Mouse (Mus musculus): ENCODE data around the gene Rftn2. TPM values are rescaled to one million over a fixed set of nuclear protein-coding genes. Genes with fewer than 3 reads are reported as not detected.
A peak's percentile ranks its signal among the peaks of the same experiment; 100 is the strongest.

Gene Rftn2
- total and polyA plus RNA-seq, 2 experiments from 2014 or later = 10.4 to 11.4 TPM

GRCm38 (mm10) chr1:55145556-55145955 lies 81.0 kb downstream of the Rftn2 start:
- no peak for TF ChIP-seq CTCF (IDR thresholded peaks at IDR 0.05)
- no peak for DNase-seq (ENCODE audit: low spot score)
- Histone ChIP-seq H3K9me3 (ENCODE audit: low read length) (no peaks in the 10 kb centered on the region), H3K27ac (ENCODE audit: low read depth, low read length) (no peak overlapping the region), H3K4me1 (ENCODE audit: insufficient read depth, low read length) (no peaks in the 10 kb centered on the region), H3K4me3 (ENCODE audit: low read depth, low read length) (no peak overlapping the region), H3K9ac (replicated peaks; ENCODE audit: low read length, poor library complexity, severe bottlenecking) (no peak overlapping the region), H3K27me3 (ENCODE audit: insufficient read depth, low read length) (no peaks in the 10 kb centered on the region), H3K4me2 (ENCODE audit: low read depth, low read length, poor library complexity, severe bottlenecking) (no peak overlapping the region), H3K36me3 (ENCODE audit: insufficient read depth, low read length) (peaks cover 10% of the 10 kb centered on the region; the same call in 1 of the 2 replicates)
- WGBS = 96% methylated on average over 7 of the region's 7 CpGs
- no peak for ATAC-seq (ENCODE audit: low FRiP score)

GRCm38 (mm10) chr1:55144338-55144737 lies 82.2 kb downstream of the Rftn2 start:
- ATAC-seq (ENCODE audit: low FRiP score) (no peak), DNase-seq (ENCODE audit: low spot score) (no peak)
- H3K4me1 ChIP-seq (ENCODE audit: insufficient read depth, low read length) = no peaks in the 10 kb centered on the region
- no peak overlapping the region for H3K4me3 ChIP-seq (ENCODE audit: low read depth, low read length)
- H3K36me3 ChIP-seq (ENCODE audit: insufficient read depth, low read length) = peaks cover 7% of the 10 kb centered on the region; the same call in 1 of the 2 replicates
- no peak for TF ChIP-seq CTCF (IDR thresholded peaks at IDR 0.05)
- 96% methylated on average over 4 of the region's 4 CpGs for WGBS
- no peak overlapping the region for H3K4me2 ChIP-seq (ENCODE audit: low read depth, low read length, poor library complexity, severe bottlenecking)
- H3K27me3 ChIP-seq (ENCODE audit: insufficient read depth, low read length) = no peaks in the 10 kb centered on the region
- no peaks in the 10 kb centered on the region for H3K9me3 ChIP-seq (ENCODE audit: low read length)
- no peak overlapping the region for H3K9ac ChIP-seq (replicated peaks; ENCODE audit: low read length, poor library complexity, severe bottlenecking)
- no peak overlapping the region for H3K27ac ChIP-seq (ENCODE audit: low read depth, low read length)

DNA sequence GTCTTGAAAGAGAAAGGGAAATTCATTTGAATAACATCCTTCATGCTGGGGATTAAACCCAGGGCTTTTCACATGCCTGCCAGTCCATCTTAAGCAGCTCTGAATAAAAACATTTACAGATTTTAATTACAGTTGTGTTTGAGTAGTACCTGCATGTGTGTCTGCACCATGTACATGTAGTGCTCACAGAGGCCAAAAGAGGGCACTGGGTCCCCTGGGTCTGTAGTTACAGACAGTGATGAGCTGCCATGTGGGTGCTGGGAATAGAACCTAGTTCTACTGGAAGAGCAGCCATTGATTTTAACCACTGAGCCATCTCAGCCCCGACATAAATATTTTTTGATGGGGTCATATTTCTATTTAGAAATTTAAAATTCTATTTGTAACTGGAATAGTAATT lies 90.7 kb downstream of the Rftn2 start:
- no peak for TF ChIP-seq CTCF (IDR thresholded peaks at IDR 0.05)
- Histone ChIP-seq H3K27me3 (ENCODE audit: insufficient read depth, low read length) (no peaks in the 10 kb centered on the region), H3K9me3 (ENCODE audit: low read length) (no peaks in the 10 kb centered on the region), H3K4me1 (ENCODE audit: insufficient read depth, low read length) (peaks cover 7% of the 10 kb centered on the region), H3K4me2 (ENCODE audit: low read depth, low read length, poor library complexity, severe bottlenecking) (no peak overlapping the region), H3K36me3 (ENCODE audit: insufficient read depth, low read length) (no peaks in the 10 kb centered on the region), H3K4me3 (ENCODE audit: low read depth, low read length) (no peak overlapping the region), H3K27ac (ENCODE audit: low read depth, low read length) (no peak overlapping the region), H3K9ac (replicated peaks; ENCODE audit: low read length, poor library complexity, severe bottlenecking) (no peak overlapping the region)
- 95% methylated on average over 1 of the region's 1 CpGs for WGBS
- no peak for DNase-seq (ENCODE audit: low spot score)
- ATAC-seq (ENCODE audit: low FRiP score) = no peak

DNA sequence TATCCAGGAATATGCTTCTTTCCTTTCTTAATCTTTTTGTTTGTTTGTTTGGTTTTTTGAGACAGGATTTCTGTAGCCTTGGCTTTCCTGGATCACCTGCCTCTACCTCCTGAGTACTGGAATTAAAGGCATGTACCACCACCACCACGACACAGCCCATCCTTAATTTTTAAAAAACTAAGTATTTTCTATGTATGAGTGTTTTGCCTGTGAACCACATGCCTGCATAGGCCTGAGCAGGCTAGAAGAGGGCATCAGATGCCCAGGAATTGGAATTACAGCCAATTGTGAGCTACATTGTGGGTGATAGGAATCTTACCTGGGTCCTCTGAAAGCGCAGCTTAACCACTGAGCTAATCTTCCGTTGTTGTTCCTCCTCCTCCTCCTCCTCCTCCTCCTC lies 92.3 kb downstream of the Rftn2 start:
- WGBS = 87% methylated on average over 3 of the region's 3 CpGs
- H3K4me1 ChIP-seq (ENCODE audit: insufficient read depth, low read length) = peaks cover 7% of the 10 kb centered on the region
- no peak overlapping the region for H3K4me2 ChIP-seq (ENCODE audit: low read depth, low read length, poor library complexity, severe bottlenecking)
- TF ChIP-seq CTCF (IDR thresholded peaks at IDR 0.05) = no peak
- ATAC-seq (ENCODE audit: low FRiP score) = no peak
- H3K36me3 ChIP-seq (ENCODE audit: insufficient read depth, low read length) = no peaks in the 10 kb centered on the region
- no peaks in the 10 kb centered on the region for H3K9me3 ChIP-seq (ENCODE audit: low read length)
- no peak overlapping the region for H3K9ac ChIP-seq (replicated peaks; ENCODE audit: low read length, poor library complexity, severe bottlenecking)
- no peak overlapping the region for H3K4me3 ChIP-seq (ENCODE audit: low read depth, low read length)
- no peaks in the 10 kb centered on the region for H3K27me3 ChIP-seq (ENCODE audit: insufficient read depth, low read length)
- DNase-seq (ENCODE audit: low spot score) = no peak
- no peak overlapping the region for H3K27ac ChIP-seq (ENCODE audit: low read depth, low read length)

GRCm38 (mm10) chr1:55133173-55133572 lies 93.4 kb downstream of the Rftn2 start:
- Histone ChIP-seq H3K9ac (replicated peaks; ENCODE audit: low read length, poor library complexity, severe bottlenecking) (no peak overlapping the region), H3K4me2 (ENCODE audit: low read depth, low read length, poor library complexity, severe bottlenecking) (no peak overlapping the region), H3K9me3 (ENCODE audit: low read length) (no peaks in the 10 kb centered on the region), H3K4me1 (ENCODE audit: insufficient read depth, low read length) (peaks cover 7% of the 10 kb centered on the region), H3K36me3 (ENCODE audit: insufficient read depth, low read length) (no peaks in the 10 kb centered on the region), H3K4me3 (ENCODE audit: low read depth, low read length) (no peak overlapping the region), H3K27me3 (ENCODE audit: insufficient read depth, low read length) (no peaks in the 10 kb centered on the region), H3K27ac (ENCODE audit: low read depth, low read length) (no peak overlapping the region)
- WGBS = 70% methylated on average over 2 of the region's 2 CpGs
- ATAC-seq (ENCODE audit: low FRiP score) = no peak
- no peak for DNase-seq (ENCODE audit: low spot score)
- no peak for TF ChIP-seq CTCF (IDR thresholded peaks at IDR 0.05)

DNA sequence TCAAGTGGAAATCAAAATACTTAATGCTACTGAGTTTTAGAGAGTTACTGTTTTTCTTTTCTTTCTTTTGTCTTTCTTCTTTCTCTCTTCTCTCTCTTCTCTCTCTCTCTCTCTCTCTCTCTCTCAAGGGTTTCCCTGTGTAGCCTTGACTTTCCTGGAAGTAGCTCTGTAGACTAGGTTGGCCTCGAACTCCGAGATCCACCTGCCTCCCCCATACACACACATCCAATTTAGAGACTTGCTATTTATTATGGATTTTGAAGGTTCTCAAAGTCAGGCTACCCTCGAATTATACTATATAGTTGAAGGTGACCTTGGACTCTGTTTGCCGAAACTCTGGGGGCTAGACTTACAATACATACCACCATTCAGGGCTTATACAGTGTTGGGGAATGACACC lies 94.3 kb downstream of the Rftn2 start:
- Histone ChIP-seq H3K36me3 (ENCODE audit: insufficient read depth, low read length) (no peaks in the 10 kb centered on the region), H3K4me3 (ENCODE audit: low read depth, low read length) (peak overlapping the region; percentile 99), H3K27ac (ENCODE audit: low read depth, low read length) (no peak overlapping the region), H3K4me1 (ENCODE audit: insufficient read depth, low read length) (peaks cover 7% of the 10 kb centered on the region), H3K9me3 (ENCODE audit: low read length) (no peaks in the 10 kb centered on the region), H3K27me3 (ENCODE audit: insufficient read depth, low read length) (no peaks in the 10 kb centered on the region), H3K9ac (replicated peaks; ENCODE audit: low read length, poor library complexity, severe bottlenecking) (peak overlapping the region; percentile 99), H3K4me2 (ENCODE audit: low read depth, low read length, poor library complexity, severe bottlenecking) (peak overlapping the region; percentile 63)
- ATAC-seq (ENCODE audit: low FRiP score) (no peak), DNase-seq (ENCODE audit: low spot score) (no peak)
- TF ChIP-seq CTCF (IDR thresholded peaks at IDR 0.05) = no peak
- 76% methylated on average over 4 of the region's 4 CpGs for WGBS

All from midbrain, postnatal 0 days (tissue).